In genomic region chr13:20606891-20607290, GRCm38 (mm10) we compare ENCODE assay signal across 18 mouse cellular contexts.
"Had no signal": no experiment of that assay in that cellular context is flagged by ENCODE, and none has a peak within 500 bp of the region (broad histone marks: within the 10 kb centered on the region; RNA-seq: fewer than 3 reads in every experiment).

No protein-coding gene starts in this region.

- H3K9ac ChIP-seq: limb, embryonic 12.5 days; liver, embryonic 13.5 days; liver, postnatal 0 days; lung, embryonic 15.5 days; midbrain, embryonic 15.5 days; neural tube, embryonic 13.5 days; stomach, embryonic 15.5 days had no signal

- H3K27ac ChIP-seq: left cerebral cortex, adult 2 months; limb, embryonic 12.5 days; liver, embryonic 13.5 days; lung, embryonic 15.5 days; macrophage; midbrain, embryonic 15.5 days; neural tube, embryonic 13.5 days; stomach, embryonic 15.5 days had no signal

- H3K9me3 ChIP-seq: limb, embryonic 12.5 days; liver, embryonic 13.5 days; lung, embryonic 15.5 days; megakaryocyte, embryonic 14.5 days; midbrain, embryonic 15.5 days; neural tube, embryonic 13.5 days; stomach, embryonic 15.5 days had no signal

- H3K4me1 ChIP-seq: limb, embryonic 12.5 days; liver, embryonic 13.5 days; lung, embryonic 15.5 days; megakaryocyte, embryonic 14.5 days; stomach, embryonic 15.5 days had no signal

- DNase-seq: kidney, adult 9 months; kidney, postnatal 25 days; liver; liver, embryonic 13.5 days; liver, postnatal 0 days; lung, postnatal 14 days; right cerebral cortex, postnatal 14 days; thymus, adult 2 months; thymus, postnatal 25 days had no signal

- ATAC-seq: liver, postnatal 0 days; midbrain, embryonic 15.5 days had no signal

- H3K4me3 ChIP-seq: left cerebral cortex, adult 2 months; limb, embryonic 12.5 days; liver, embryonic 13.5 days; lung, embryonic 15.5 days; megakaryocyte, embryonic 14.5 days; midbrain, embryonic 15.5 days; neural tube, embryonic 13.5 days; stomach, embryonic 15.5 days had no signal

- H3K4me2 ChIP-seq: limb, embryonic 12.5 days; liver, embryonic 13.5 days; lung, embryonic 15.5 days; midbrain, embryonic 11.5 days; midbrain, embryonic 15.5 days; neural tube, embryonic 13.5 days; stomach, embryonic 15.5 days had no signal

- H3K27me3 ChIP-seq: limb, embryonic 12.5 days; liver, embryonic 13.5 days; lung, embryonic 15.5 days; megakaryocyte, embryonic 14.5 days; midbrain, embryonic 15.5 days; neural tube, embryonic 13.5 days; stomach, embryonic 15.5 days had no signal

- H3K36me3 ChIP-seq: limb, embryonic 12.5 days; liver, embryonic 13.5 days; stomach, embryonic 15.5 days had no signal
